ENCODE assay signal across 1 mouse cellular context in the genomic region with DNA sequence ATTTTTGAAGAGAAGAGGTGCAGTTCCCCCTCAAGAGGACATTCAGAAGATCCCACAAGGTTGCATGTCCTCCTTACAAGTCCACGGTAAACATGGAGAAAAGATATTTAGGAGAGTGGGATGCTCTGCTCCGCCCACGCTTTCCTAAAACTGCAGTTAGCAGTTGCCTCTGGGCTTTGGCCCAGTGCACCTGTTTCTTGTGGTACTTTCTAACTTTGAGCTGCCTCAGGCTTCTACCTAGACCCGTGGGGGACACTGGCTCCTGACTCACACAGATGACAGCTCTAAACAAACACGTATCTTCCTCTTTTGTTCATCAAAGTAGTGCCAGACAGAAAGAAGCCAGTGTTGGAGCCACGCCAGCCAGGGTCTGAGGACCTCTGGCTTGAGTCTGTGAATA.
TF ChIP-seq lines count a peak whose summit lies in the region.

No protein-coding gene starts in this region.

TF ChIP-seq in MEL, 35 proteins besides CTCF, POLR2A, EP300 and RAD21 (continued from another document):
- no peak for TF ChIP-seq USF1 (IDR thresholded peaks at IDR 0.05; ENCODE audit: low read depth, low read length)
- no peak for TF ChIP-seq TCF12 (IDR thresholded peaks at IDR 0.05; ENCODE audit: low read depth, low read length)
- TF ChIP-seq CHD1 (IDR thresholded peaks at IDR 0.05; ENCODE audit: low read depth, low read length): no peak
- no peak for TF ChIP-seq BHLHE40 (IDR thresholded peaks at IDR 0.05; ENCODE audit: borderline replicate concordance, low read depth, low read length)
- no peak for TF ChIP-seq MAX (IDR thresholded peaks at IDR 0.05; ENCODE audit: low read length)
- no peak for TF ChIP-seq GATA1 (IDR thresholded peaks at IDR 0.05; ENCODE audit: low read depth, low read length)
- no peak for TF ChIP-seq MXI1 (IDR thresholded peaks at IDR 0.05; ENCODE audit: low read depth, low read length)
- no peak for TF ChIP-seq RCOR1 (IDR thresholded peaks at IDR 0.05; ENCODE audit: low read depth, low read length)
- no peak for TF ChIP-seq KAT2A (conservative IDR thresholded peaks at IDR 0.05; ENCODE audit: low read depth, low read length)
- TF ChIP-seq UBTF (IDR thresholded peaks at IDR 0.05; ENCODE audit: borderline replicate concordance, insufficient read depth, low read depth, low read length): no peak
- no peak for TF ChIP-seq ZMIZ1 (IDR thresholded peaks at IDR 0.05; ENCODE audit: low read depth, low read length)
- no peak for TF ChIP-seq TBP (IDR thresholded peaks at IDR 0.05; ENCODE audit: low read depth, low read length)
- TF ChIP-seq E2F4 (IDR thresholded peaks at IDR 0.05; ENCODE audit: borderline replicate concordance, low read depth, low read length): no peak
- TF ChIP-seq GABPA (IDR thresholded peaks at IDR 0.05; ENCODE audit: low read depth, low read length): no peak
